Mouse (Mus musculus) CH12.LX (cell line): Measurements from ENCODE around the gene Ech1. TPM values are rescaled to one million over a fixed set of nuclear protein-coding genes. Genes with fewer than 3 reads are reported as not detected.

Experiments
- DNase-seq: peaks from one replicate; pipeline ENCODE4 v3.0.0-alpha.2; 2013; ENCODE audit errors: extremely low read depth
- H3K27ac ChIP-seq: 2 replicates; pipeline ENCODE4 v1.5.1; 2012; ENCODE audit warnings: low read depth, mild to moderate bottlenecking, control low read depth, moderate library complexity; ENCODE audit not compliant: insufficient read depth
- H3K27me3 ChIP-seq: replicated peaks from 2 replicates; pipeline ENCODE3; 2012; ENCODE audit warnings: inconsistent platforms
- H3K36me3 ChIP-seq, 2 experiments: replicated peaks in 1 of 2; 2 replicates each; pipeline versions ENCODE3 to v1.6.1; 2012; ENCODE audit warnings: inconsistent platforms in 1 of 2, low read length in 1 of 2, mild to moderate bottlenecking in 1 of 2, mixed read lengths in 1 of 2, moderate library complexity in 1 of 2; ENCODE audit not compliant: control insufficient read depth in 1 of 2, insufficient read depth in 1 of 2
- H3K4me1 ChIP-seq, 2 experiments: 2 replicates each; pipeline ENCODE4 v1.6.1; 2012; ENCODE audit warnings: inconsistent platforms in 1 of 2, moderate library complexity in 1 of 2; ENCODE audit not compliant: insufficient read depth in 2 of 2, control insufficient read depth in 1 of 2
- H3K4me2 ChIP-seq: 2 replicates; pipeline ENCODE4 v1.6.1; 2012; ENCODE audit warnings: low read depth, mild to moderate bottlenecking, control low read depth; ENCODE audit not compliant: poor library complexity, insufficient read depth, severe bottlenecking
- H3K4me3 ChIP-seq, 3 experiments: fragments of 150-350 bp in 1 of 3; sonication (generic) in 1 of 3; replicated peaks in 1 of 3; 2 replicates each; pipeline versions ENCODE3 to v1.5.1; 2011 to 2012; ENCODE audit warnings: low read depth in 2 of 3, low read length in 2 of 3, mild to moderate bottlenecking in 2 of 3, moderate library complexity in 2 of 3, control low read depth in 1 of 3, improper control_type of control experiment in 1 of 3, inconsistent platforms in 1 of 3, mixed read lengths in 1 of 3; ENCODE audit not compliant: poor library complexity in 1 of 3
- H3K79me2 ChIP-seq: replicated peaks from 2 replicates; pipeline ENCODE4 v1.6.1; 2012; ENCODE audit warnings: mild to moderate bottlenecking, moderate library complexity; ENCODE audit not compliant: control insufficient read depth, poor library complexity, insufficient read depth, severe bottlenecking; ENCODE audit errors: extremely low read depth
- H3K9ac ChIP-seq: 2 replicates; pipeline ENCODE4 v1.6.1; 2012; ENCODE audit warnings: low read depth, mild to moderate bottlenecking, control low read depth, moderate library complexity; ENCODE audit not compliant: insufficient read depth
- H3K9me3 ChIP-seq: replicated peaks from 2 replicates; pipeline ENCODE3; 2012; ENCODE audit warnings: low read length, inconsistent platforms, mixed read lengths
- CHD1 ChIP-seq: IDR thresholded peaks from 2 replicates; pipeline ENCODE4 v1.6.1; 2012; ENCODE audit warnings: low read depth, low read length, improper control_type of control experiment, inconsistent platforms
- CTCF ChIP-seq, 2 experiments: IDR thresholded peaks in 1 of 2; conservative IDR thresholded peaks in 1 of 2; 2 replicates each; pipeline ENCODE4 v1.5.1; 2011 to 2012; ENCODE audit warnings: low read depth in 2 of 2, low read length in 2 of 2, improper control_type of control experiment in 1 of 2, inconsistent platforms in 1 of 2, mild to moderate bottlenecking in 1 of 2, moderate library complexity in 1 of 2
- ELF1 ChIP-seq: IDR thresholded peaks from 2 replicates; pipeline ENCODE4 v1.6.1; 2014; ENCODE audit warnings: low read depth, mild to moderate bottlenecking, inconsistent platforms, low read length, improper control_type of control experiment
- ETS1 ChIP-seq: conservative IDR thresholded peaks from 2 replicates; pipeline ENCODE4 v1.6.1; 2012; ENCODE audit warnings: low read depth, mild to moderate bottlenecking, inconsistent platforms, low read length, improper control_type of control experiment, moderate library complexity
- GABPA ChIP-seq: IDR thresholded peaks from 2 replicates; pipeline ENCODE4 v1.6.1; 2012; ENCODE audit warnings: low read depth, low read length, improper control_type of control experiment, inconsistent platforms; ENCODE audit not compliant: insufficient replicate concordance
- HCFC1 ChIP-seq: IDR thresholded peaks from 2 replicates; pipeline ENCODE4 v1.6.1; 2012; ENCODE audit warnings: low read depth, mild to moderate bottlenecking, inconsistent platforms, low read length, improper control_type of control experiment
- JUND ChIP-seq: conservative IDR thresholded peaks from 2 replicates; pipeline ENCODE4 v1.6.1; 2011; ENCODE audit warnings: low read depth, low read length, improper control_type of control experiment
- MAFK ChIP-seq: IDR thresholded peaks from 2 replicates; pipeline ENCODE4 v1.6.1; 2011; ENCODE audit warnings: low read length, improper control_type of control experiment; ENCODE audit not compliant: insufficient replicate concordance
- MAX ChIP-seq: IDR thresholded peaks from 2 replicates; pipeline ENCODE4 v1.6.1; 2011; ENCODE audit warnings: low read length, improper control_type of control experiment
- MAZ ChIP-seq: IDR thresholded peaks from 2 replicates; pipeline ENCODE4 v1.6.1; 2012; ENCODE audit warnings: low read depth, mild to moderate bottlenecking, inconsistent platforms, low read length, improper control_type of control experiment, moderate library complexity
- MXI1 ChIP-seq: IDR thresholded peaks from 2 replicates; pipeline ENCODE4 v1.6.1; 2011; ENCODE audit warnings: mild to moderate bottlenecking, low read depth, low read length, improper control_type of control experiment
- MYC ChIP-seq: IDR thresholded peaks from 2 replicates; pipeline ENCODE4 v1.6.1; 2011; ENCODE audit warnings: low read depth, mild to moderate bottlenecking, improper control_type of control experiment, low read length
- NRF1 ChIP-seq: IDR thresholded peaks from 2 replicates; pipeline ENCODE4 v1.6.1; 2014; ENCODE audit warnings: low read depth, mild to moderate bottlenecking, inconsistent platforms, low read length, improper control_type of control experiment, moderate library complexity
- PAX5 ChIP-seq: IDR thresholded peaks from 2 replicates; pipeline ENCODE4 v1.6.1; 2012; ENCODE audit warnings: low read length, inconsistent platforms, mixed read lengths
- POLR2A ChIP-seq: IDR thresholded peaks from 2 replicates; pipeline ENCODE4 v1.6.1; 2011; ENCODE audit warnings: low read depth, mild to moderate bottlenecking, improper control_type of control experiment, low read length
- POLR2AphosphoS2 ChIP-seq: IDR thresholded peaks from 2 replicates; pipeline ENCODE4 v1.6.1; 2011; ENCODE audit warnings: low read depth, low read length, improper control_type of control experiment
- RAD21 ChIP-seq: IDR thresholded peaks from 2 replicates; pipeline ENCODE4 v1.6.1; 2011; ENCODE audit warnings: low read depth, mild to moderate bottlenecking, low read length, improper control_type of control experiment, moderate library complexity
- SMC3 ChIP-seq: IDR thresholded peaks from 2 replicates; pipeline ENCODE4 v1.6.1; 2011; ENCODE audit warnings: low read depth, low read length, improper control_type of control experiment
- TCF12 ChIP-seq: IDR thresholded peaks from 2 replicates; pipeline ENCODE4 v1.6.1; 2014; ENCODE audit warnings: low read depth, mild to moderate bottlenecking, inconsistent platforms, low read length, improper control_type of control experiment
- USF1 ChIP-seq: IDR thresholded peaks from 2 replicates; pipeline ENCODE4 v1.6.1; 2014; ENCODE audit warnings: low read depth, mild to moderate bottlenecking, inconsistent platforms, low read length, improper control_type of control experiment
- ZC3H11A ChIP-seq: IDR thresholded peaks from 2 replicates; pipeline ENCODE4 v1.6.1; 2012; ENCODE audit warnings: low read depth, mild to moderate bottlenecking, inconsistent platforms, low read length, improper control_type of control experiment
- ZKSCAN1 ChIP-seq: IDR thresholded peaks from 2 replicates; pipeline ENCODE4 v1.6.1; 2012; ENCODE audit warnings: low read depth, inconsistent platforms, low read length, improper control_type of control experiment, borderline replicate concordance
- ZMIZ1 ChIP-seq: IDR thresholded peaks from 2 replicates; pipeline ENCODE4 v1.6.1; 2012; ENCODE audit warnings: low read depth, mild to moderate bottlenecking, inconsistent platforms, low read length, improper control_type of control experiment
- ZNF384 ChIP-seq: IDR thresholded peaks from 2 replicates; pipeline ENCODE4 v1.6.1; 2012; ENCODE audit warnings: low read depth, low read length, improper control_type of control experiment, inconsistent platforms
- dilution Hi-C: fragments of 300-500 bp; cut with MboI; formaldehyde crosslinking; loops from 2 replicates; pipeline ENCODE4 v1.14.3; 2020; ENCODE audit warnings: low sequenced_read_pairs; ENCODE audit not compliant: extremely low pct_unique_long_range_greater_than_20kb, extremely low pct_ligation_motif_present
- in situ Hi-C: fragments of 300-500 bp; cut with MboI; formaldehyde crosslinking; loops from 3 replicates; pipeline ENCODE4 v1.14.3; 2019; ENCODE audit warnings: low sequenced_read_pairs, low pct_ligation_motif_present, low pct_unique_long_range_greater_than_20kb, mixed read lengths
- polyA plus RNA-seq: library from polyadenylated mRNA; unstranded; fragments of >175 nt; gene quantifications from 2 replicates; pipeline ENCODE4 v1.2.1, GENCODE M21; 2012; ENCODE audit warnings: low read depth; ENCODE audit not compliant: insufficient read length
- total RNA-seq, 2 experiments: library from RNA; depleted of rRNA; stranded (reverse); fragments of 300-350 nt in 1 of 2; fragments of >200 nt in 1 of 2; gene quantifications; 2 replicates each; pipeline ENCODE4 v1.2.3; 2012 to 2014

The Ech1 gene
- total and polyA plus RNA-seq, 3 experiments, result 67.6 to 124 (median 119) TPM

- H3K9me3 ChIP-seq, result no peaks in the 10 kb centered on the region
- H3K27me3 ChIP-seq, result no peaks in the 10 kb centered on the region
- H3K4me2 ChIP-seq, result no peak overlapping the region
- H3K36me3 ChIP-seq, result no peaks in the 10 kb centered on the region
- dilution Hi-C loops, result no loop called here
- no peak for DNase-seq
- TF ChIP-seq PAX5 (no peak), MXI1 (no peak), MAFK (no peak)
- TF ChIP-seq, all 38 proteins: peak for 0
- Histone ChIP-seq H3K4me3 (no peak overlapping the region), H3K4me1 (peaks cover under 1 to 4% of the 10 kb centered on the region in 2 experiments; a peak in 3 of 4 replicates), H3K27ac (no peak overlapping the region), H3K79me2 (no peaks in the 10 kb centered on the region), H3K9ac (no peak overlapping the region)
- in situ Hi-C loops, result loop anchor here (5.0 kb wide), 1 partner anchor 33 kb away; no protein-coding TSS in a partner anchor
Observed at GRCm38 (mm10) chr7:28874565-28874964, 49.5 kb downstream of the Ech1 start.

GRCm38 (mm10) chr7:28876099-28876498 lies 51.1 kb downstream of the Ech1 start:
- in situ Hi-C loops, result no loop called here

GRCm38 (mm10) chr7:28877155-28877554 lies 52.1 kb downstream of the Ech1 start:
- in situ Hi-C loops (no loop called here), dilution Hi-C loops (no loop called here)
- H3K36me3 ChIP-seq, result no peaks in the 10 kb centered on the region
- H3K4me2 ChIP-seq, result no peak overlapping the region
- DNase-seq, result no peak
- H3K4me3 ChIP-seq, result no peak overlapping the region
- TF ChIP-seq SMC3 (no peak), GABPA (no peak), TCF12 (no peak), MAZ (no peak), CTCF (conservative IDR thresholded peaks at IDR 0.05 in 1 of 2, IDR thresholded peaks at IDR 0.05 in 1 of 2; ENCODE audit: low read depth in 2 of 2, low read length in 2 of 2) (no peak), PAX5 (no peak), ETS1 (no peak), POLR2AphosphoS2 (no peak), ELF1 (no peak), JUND (no peak), RAD21 (no peak), ZKSCAN1 (no peak), MXI1 (no peak), ZC3H11A (no peak), NRF1 (no peak), MAX (no peak), ZNF384 (no peak), USF1 (no peak)
- H3K27me3 ChIP-seq, result no peaks in the 10 kb centered on the region
- no peak overlapping the region for H3K27ac ChIP-seq
- peaks cover 3 to 14% of the 10 kb centered on the region in 2 experiments; a peak in 3 of 4 replicates for H3K4me1 ChIP-seq
- H3K79me2 ChIP-seq, result no peaks in the 10 kb centered on the region
- H3K9me3 ChIP-seq, result no peaks in the 10 kb centered on the region
- no peak overlapping the region for H3K9ac ChIP-seq

More at GRCm38 (mm10) chr7:28876099-28876498, 51.1 kb downstream of the Ech1 start:
- Histone ChIP-seq H3K27ac (no peak overlapping the region), H3K9ac (no peak overlapping the region), H3K36me3 (no peaks in the 10 kb centered on the region), H3K79me2 (no peaks in the 10 kb centered on the region), H3K4me3 (no peak overlapping the region), H3K9me3 (no peaks in the 10 kb centered on the region), H3K4me2 (no peak overlapping the region), H3K27me3 (no peaks in the 10 kb centered on the region), H3K4me1 (peaks cover 3 to 14% of the 10 kb centered on the region in 2 experiments; a peak in 3 of 4 replicates)
- DNase-seq, result no peak
- TF ChIP-seq MYC (no peak), POLR2A (no peak), ZNF384 (no peak), CHD1 (no peak), CTCF (conservative IDR thresholded peaks at IDR 0.05 in 1 of 2, IDR thresholded peaks at IDR 0.05 in 1 of 2; ENCODE audit: low read depth in 2 of 2, low read length in 2 of 2) (no peak), MAZ (no peak), USF1 (no peak), ZKSCAN1 (no peak), ZMIZ1 (no peak), HCFC1 (no peak)
- dilution Hi-C loops, result no loop called here
